Mouse (Mus musculus) cortical plate, adult 2 months (tissue): Measurements from ENCODE around the gene Peli1.

Source experiments
- CTCF ChIP-seq: fragments of 200-500 bp; IDR thresholded peaks from 2 replicates; pipeline ENCODE4 v1.5.1; 2011; ENCODE audit warnings: mild to moderate bottlenecking, control low read depth, low read length; ENCODE audit not compliant: insufficient read depth; ENCODE audit errors: extremely low read depth
- POLR2A ChIP-seq: fragments of 200-500 bp; IDR thresholded peaks from 2 replicates; pipeline ENCODE4 v1.6.1; 2011; ENCODE audit warnings: mild to moderate bottlenecking, low read length, control low read depth; ENCODE audit not compliant: insufficient read depth; ENCODE audit errors: extremely low read depth

DNA sequence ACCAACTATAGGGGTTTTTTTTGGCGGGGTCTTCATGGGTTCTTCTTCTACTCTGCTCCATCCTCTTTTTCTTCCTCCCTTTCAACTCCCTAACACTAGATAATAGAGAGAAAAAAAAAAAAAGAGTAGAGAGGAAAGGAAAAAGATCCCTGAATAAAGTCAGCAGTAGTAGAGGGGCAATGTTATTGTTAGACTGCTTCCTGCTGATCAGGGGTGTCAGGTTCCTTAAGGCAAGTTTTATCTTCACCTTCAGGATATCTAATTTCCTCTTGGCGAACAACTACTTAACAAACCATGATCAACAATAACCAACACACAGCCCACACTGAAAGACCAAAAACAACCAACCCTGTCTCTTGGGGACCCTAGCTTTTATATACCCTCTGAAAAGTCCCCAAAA lies 31.3 kb downstream of the Peli1 start:
- no peak for TF ChIP-seq CTCF
- TF ChIP-seq POLR2A = no peak
